Mouse (Mus musculus): Measurements from ENCODE around the gene Actl11. TPM values are rescaled to one million over a fixed set of nuclear protein-coding genes. Genes with fewer than 3 reads are reported as not detected.
A peak's percentile ranks its signal among the peaks of the same experiment; 100 is the strongest.

Gene Actl11
- polyA plus RNA-seq, 1 experiment from 2014 or later, result not detected

- ATAC-seq, result no peak
- no peaks in the 10 kb centered on the region for H3K36me3 ChIP-seq (ENCODE audit: control insufficient read depth, insufficient read depth, low read length)
- 84% methylated on average over 11 of the region's 11 CpGs for WGBS
- H3K9ac ChIP-seq (ENCODE audit: low read depth, low read length), result no peak overlapping the region
- no peak overlapping the region for H3K27ac ChIP-seq (ENCODE audit: low read length)
- no peaks in the 10 kb centered on the region for H3K9me3 ChIP-seq (replicated peaks; ENCODE audit: control insufficient read depth, low read length, poor library complexity, severe bottlenecking)
- no peak overlapping the region for H3K4me3 ChIP-seq (ENCODE audit: low read depth, low read length)
- H3K27me3 ChIP-seq (ENCODE audit: control insufficient read depth, insufficient read depth, low read depth, low read length), result no peaks in the 10 kb centered on the region
- peaks cover 12% of the 10 kb centered on the region for H3K4me1 ChIP-seq (ENCODE audit: control insufficient read depth, insufficient read depth, low read length)
- H3K4me2 ChIP-seq (ENCODE audit: low read length), result no peak overlapping the region
These were observed 5.9 kb downstream of the Actl11 start for GRCm38 (mm10) chr9:107934146-107934545.

GRCm38 (mm10) chr9:107935374-107935773 is 7.1 kb downstream of the Actl11 start, which contains the start of gene Camkv:
Gene Camkv, plus strand, starts transcription at chr9:107935674.
- ATAC-seq, result no peak
- peak within 1 kb of the TSS; percentile 58 for H3K27ac ChIP-seq (ENCODE audit: low read length)
- H3K9ac ChIP-seq (ENCODE audit: low read depth, low read length), result peak within 1 kb of the TSS; percentile 76
- H3K36me3 ChIP-seq (ENCODE audit: control insufficient read depth, insufficient read depth, low read length), result no peaks in the 10 kb centered on the region
- peak within 1 kb of the TSS; percentile 81 for H3K4me2 ChIP-seq (ENCODE audit: low read length)
- peaks cover 12% of the 10 kb centered on the region for H3K4me1 ChIP-seq (ENCODE audit: control insufficient read depth, insufficient read depth, low read length)
- peak within 1 kb of the TSS; percentile 65 for H3K4me3 ChIP-seq (ENCODE audit: low read depth, low read length)
- WGBS, result 3% methylated on average over 3 of the region's 3 CpGs
- no peaks in the 10 kb centered on the region for H3K27me3 ChIP-seq (ENCODE audit: control insufficient read depth, insufficient read depth, low read depth, low read length)
- H3K9me3 ChIP-seq (replicated peaks; ENCODE audit: control insufficient read depth, low read length, poor library complexity, severe bottlenecking), result no peaks in the 10 kb centered on the region

- under 1% methylated on average over 40 of the region's 41 CpGs for WGBS
- Histone ChIP-seq H3K4me3 (ENCODE audit: low read depth, low read length) (peak overlapping the region; percentile 65), H3K36me3 (ENCODE audit: control insufficient read depth, insufficient read depth, low read length) (no peaks in the 10 kb centered on the region), H3K4me1 (ENCODE audit: control insufficient read depth, insufficient read depth, low read length) (peaks cover 12% of the 10 kb centered on the region), H3K9ac (ENCODE audit: low read depth, low read length) (peak overlapping the region; percentile 76), H3K27ac (ENCODE audit: low read length) (peak overlapping the region; percentile 58), H3K9me3 (replicated peaks; ENCODE audit: control insufficient read depth, low read length, poor library complexity, severe bottlenecking) (no peaks in the 10 kb centered on the region), H3K27me3 (ENCODE audit: control insufficient read depth, insufficient read depth, low read depth, low read length) (no peaks in the 10 kb centered on the region), H3K4me2 (ENCODE audit: low read length) (peak overlapping the region; percentile 81)
- ATAC-seq, result peak; percentile 59
These were observed 7.5 kb downstream of the Actl11 start for GRCm38 (mm10) chr9:107935790-107936214.

GRCm38 (mm10) chr9:107936215-107936822 is 8.1 kb downstream of the Actl11 start:
- H3K36me3 ChIP-seq (ENCODE audit: control insufficient read depth, insufficient read depth, low read length), result no peaks in the 10 kb centered on the region
- ATAC-seq, result peak; percentile 79
- H3K4me3 ChIP-seq (ENCODE audit: low read depth, low read length), result peak overlapping the region; percentile 65
- no peaks in the 10 kb centered on the region for H3K9me3 ChIP-seq (replicated peaks; ENCODE audit: control insufficient read depth, low read length, poor library complexity, severe bottlenecking)
- H3K27ac ChIP-seq (ENCODE audit: low read length), result no peak overlapping the region
- H3K9ac ChIP-seq (ENCODE audit: low read depth, low read length), result peak overlapping the region; percentile 76
- peak overlapping the region; percentile 81 for H3K4me2 ChIP-seq (ENCODE audit: low read length)
- H3K4me1 ChIP-seq (ENCODE audit: control insufficient read depth, insufficient read depth, low read length), result peaks cover 12% of the 10 kb centered on the region
- H3K27me3 ChIP-seq (ENCODE audit: control insufficient read depth, insufficient read depth, low read depth, low read length), result no peaks in the 10 kb centered on the region
- under 1% methylated on average over 29 of the region's 29 CpGs for WGBS

GRCm38 (mm10) chr9:107936831-107937230 is 8.6 kb downstream of the Actl11 start:
- peak overlapping the region; percentile 65 for H3K4me3 ChIP-seq (ENCODE audit: low read depth, low read length)
- no peaks in the 10 kb centered on the region for H3K9me3 ChIP-seq (replicated peaks; ENCODE audit: control insufficient read depth, low read length, poor library complexity, severe bottlenecking)
- H3K9ac ChIP-seq (ENCODE audit: low read depth, low read length), result peak overlapping the region; percentile 76
- no peaks in the 10 kb centered on the region for H3K27me3 ChIP-seq (ENCODE audit: control insufficient read depth, insufficient read depth, low read depth, low read length)
- 4% methylated on average over 3 of the region's 3 CpGs for WGBS
- 0 out of 2 replicates have a peak, but pooled peaks have one; percentile 19 for ATAC-seq
- H3K27ac ChIP-seq (ENCODE audit: low read length), result no peak overlapping the region
- no peaks in the 10 kb centered on the region for H3K36me3 ChIP-seq (ENCODE audit: control insufficient read depth, insufficient read depth, low read length)
- peak overlapping the region; percentile 81 for H3K4me2 ChIP-seq (ENCODE audit: low read length)
- H3K4me1 ChIP-seq (ENCODE audit: control insufficient read depth, insufficient read depth, low read length), result peaks cover 12% of the 10 kb centered on the region

GRCm38 (mm10) chr9:107947241-107948194 is 19.2 kb downstream of the Actl11 start:
- no peak for ATAC-seq
- no peaks in the 10 kb centered on the region for H3K9me3 ChIP-seq (replicated peaks; ENCODE audit: control insufficient read depth, low read length, poor library complexity, severe bottlenecking)
- WGBS, result 91% methylated on average over 31 of the region's 31 CpGs
- peaks cover 5% of the 10 kb centered on the region; the same call in 1 of the 2 replicates for H3K36me3 ChIP-seq (ENCODE audit: control insufficient read depth, insufficient read depth, low read length)
- no peaks in the 10 kb centered on the region for H3K27me3 ChIP-seq (ENCODE audit: control insufficient read depth, insufficient read depth, low read depth, low read length)
- no peak overlapping the region for H3K27ac ChIP-seq (ENCODE audit: low read length)
- H3K9ac ChIP-seq (ENCODE audit: low read depth, low read length), result no peak overlapping the region
- H3K4me2 ChIP-seq (ENCODE audit: low read length), result no peak overlapping the region
- H3K4me3 ChIP-seq (ENCODE audit: low read depth, low read length), result no peak overlapping the region
- peaks cover 13% of the 10 kb centered on the region for H3K4me1 ChIP-seq (ENCODE audit: control insufficient read depth, insufficient read depth, low read length)

GRCm38 (mm10) chr9:107949184-107949921 is 21.1 kb downstream of the Actl11 start:
- Histone ChIP-seq H3K4me2 (ENCODE audit: low read length) (no peak overlapping the region), H3K4me3 (ENCODE audit: low read depth, low read length) (no peak overlapping the region), H3K27ac (ENCODE audit: low read length) (no peak overlapping the region), H3K4me1 (ENCODE audit: control insufficient read depth, insufficient read depth, low read length) (peaks cover 13% of the 10 kb centered on the region), H3K36me3 (ENCODE audit: control insufficient read depth, insufficient read depth, low read length) (peaks cover 5% of the 10 kb centered on the region; the same call in 1 of the 2 replicates), H3K27me3 (ENCODE audit: control insufficient read depth, insufficient read depth, low read depth, low read length) (no peaks in the 10 kb centered on the region), H3K9me3 (replicated peaks; ENCODE audit: control insufficient read depth, low read length, poor library complexity, severe bottlenecking) (no peaks in the 10 kb centered on the region), H3K9ac (ENCODE audit: low read depth, low read length) (no peak overlapping the region)
- ATAC-seq, result no peak
- WGBS, result 86% methylated on average over 13 of the region's 13 CpGs

- Histone ChIP-seq H3K36me3 (ENCODE audit: control insufficient read depth, insufficient read depth, low read length) (peaks cover 5% of the 10 kb centered on the region; the same call in 1 of the 2 replicates), H3K4me3 (ENCODE audit: low read depth, low read length) (peak within 1 kb of the TSS; percentile 51), H3K9ac (ENCODE audit: low read depth, low read length) (peak within 1 kb of the TSS; percentile 65), H3K27ac (ENCODE audit: low read length) (peak within 1 kb of the TSS; percentile 86), H3K4me1 (ENCODE audit: control insufficient read depth, insufficient read depth, low read length) (peaks cover 13% of the 10 kb centered on the region), H3K27me3 (ENCODE audit: control insufficient read depth, insufficient read depth, low read depth, low read length) (no peaks in the 10 kb centered on the region), H3K9me3 (replicated peaks; ENCODE audit: control insufficient read depth, low read length, poor library complexity, severe bottlenecking) (no peaks in the 10 kb centered on the region), H3K4me2 (ENCODE audit: low read length) (peak within 1 kb of the TSS; percentile 93)
- ATAC-seq, result no peak
- WGBS, result 91% methylated on average over 10 of the region's 10 CpGs
These were observed 21.6 kb downstream of the Actl11 start, which contains the start of gene Traip for GRCm38 (mm10) chr9:107949922-107950235. Gene Traip, plus strand, starts transcription at chr9:107950136.

Data from midbrain, embryonic 16.5 days (tissue).